Mouse (Mus musculus): ENCODE measurements around the gene Ptchd4.
A peak's percentile ranks its signal among the peaks of the same experiment; 100 is the strongest.

The Ptchd4 gene

GRCm38 (mm10) chr17:42315669-42316611 is at the start of gene Ptchd4:
Gene Ptchd4 (plus strand): TSS chr17:42315947.
- no peak for DNase-seq

GRCm38 (mm10) chr17:42276861-42277260 is 38.9 kb upstream of the Ptchd4 start:
- DNase-seq, result no peak

DNA sequence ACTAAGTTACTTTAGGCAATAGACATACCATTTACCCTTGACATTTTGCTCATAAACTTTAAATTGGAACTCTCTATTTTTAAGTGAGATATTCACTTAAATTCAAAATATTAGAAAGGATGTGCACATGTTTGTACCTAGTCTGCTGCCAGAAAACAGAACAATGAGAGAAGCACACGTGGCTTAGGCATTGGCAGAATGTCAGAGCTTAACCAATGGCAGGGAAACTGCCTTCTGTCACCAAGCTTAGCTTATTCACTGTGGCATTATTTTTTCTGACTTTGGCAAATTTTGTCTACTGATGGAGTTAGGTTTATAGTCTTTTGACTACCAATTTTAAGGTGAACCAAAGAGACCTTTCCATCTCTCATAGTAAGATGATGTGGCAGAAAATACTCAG is 31.4 kb upstream of the Ptchd4 start:
- DNase-seq, result no peak

- DNase-seq, result no peak
Observed at GRCm38 (mm10) chr17:42286255-42286654, 29.5 kb upstream of the Ptchd4 start.

- no peak for DNase-seq
Observed at GRCm38 (mm10) chr17:42290341-42290740, 25.4 kb upstream of the Ptchd4 start.

GRCm38 (mm10) chr17:42291793-42292192 is 24.0 kb upstream of the Ptchd4 start:
- no peak for DNase-seq

DNA sequence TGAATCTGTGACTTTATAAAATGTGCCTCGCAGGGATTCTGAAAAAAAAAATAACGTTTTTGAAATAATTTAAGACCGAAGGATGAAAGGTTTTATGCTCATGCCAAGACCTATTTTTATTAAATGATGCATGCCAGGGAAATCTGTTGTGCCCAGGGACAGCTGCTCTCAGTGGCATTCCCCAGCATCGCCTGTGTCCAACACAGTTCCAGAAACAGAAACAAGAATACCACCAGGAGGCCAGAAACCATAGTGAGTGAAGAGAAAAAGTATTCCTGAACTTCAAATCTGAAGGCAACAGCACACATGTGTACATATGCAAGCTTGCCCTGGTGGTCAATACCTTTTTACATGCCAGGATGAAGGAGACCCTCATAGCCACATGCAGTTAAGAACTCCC is 17.8 kb upstream of the Ptchd4 start:
- DNase-seq, result no peak

GRCm38 (mm10) chr17:42299681-42300080 is 16.1 kb upstream of the Ptchd4 start:
- no peak for DNase-seq

DNA sequence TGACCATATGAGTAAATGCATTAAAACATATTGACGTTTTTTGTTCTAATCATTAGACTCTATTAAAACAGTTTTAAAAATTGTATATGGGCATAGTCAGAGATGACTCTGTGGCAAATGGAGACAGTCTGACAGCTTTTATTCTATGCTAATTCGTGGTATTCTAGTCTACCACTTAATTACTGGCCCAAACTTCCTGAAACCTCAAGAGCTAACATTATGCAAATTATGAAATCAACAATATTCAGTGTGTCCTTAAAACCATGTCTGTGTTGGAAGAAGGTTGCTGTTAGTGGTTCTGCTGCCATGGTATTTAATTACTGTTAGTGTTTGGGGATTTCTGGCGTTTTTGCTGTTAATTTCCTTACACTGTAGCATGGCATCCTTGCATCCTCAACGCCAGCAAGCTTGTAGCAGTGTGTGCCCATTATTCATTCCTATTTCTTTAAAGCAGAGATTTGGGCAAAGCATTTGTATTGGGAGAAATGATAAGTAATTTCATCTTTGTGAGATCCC is 12.6 kb upstream of the Ptchd4 start:
- DNase-seq, result no peak

GRCm38 (mm10) chr17:42304262-42304661 is 11.5 kb upstream of the Ptchd4 start:
- DNase-seq, result no peak

GRCm38 (mm10) chr17:42307001-42307400 is 8.7 kb upstream of the Ptchd4 start:
- DNase-seq, result no peak

- DNase-seq, result no peak
Observed at GRCm38 (mm10) chr17:42310136-42310535, 5.6 kb upstream of the Ptchd4 start.

DNA sequence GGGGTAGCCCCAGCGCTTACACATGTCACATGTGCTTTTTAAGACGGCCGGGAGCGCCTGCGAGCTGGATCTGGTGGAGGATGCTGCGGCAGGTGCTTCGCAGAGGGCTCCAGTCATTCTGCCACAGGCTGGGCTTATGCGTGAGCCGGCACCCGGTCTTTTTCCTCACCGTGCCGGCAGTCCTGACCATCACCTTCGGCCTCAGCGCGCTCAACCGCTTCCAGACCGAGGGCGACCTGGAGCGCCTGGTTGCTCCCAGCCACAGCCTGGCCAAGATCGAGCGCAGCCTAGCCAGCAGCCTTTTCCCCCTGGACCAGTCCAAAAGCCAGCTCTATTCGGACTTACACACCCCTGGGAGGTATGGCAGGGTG is 850 bp downstream of the Ptchd4 start:
- DNase-seq, result no peak

DNA sequence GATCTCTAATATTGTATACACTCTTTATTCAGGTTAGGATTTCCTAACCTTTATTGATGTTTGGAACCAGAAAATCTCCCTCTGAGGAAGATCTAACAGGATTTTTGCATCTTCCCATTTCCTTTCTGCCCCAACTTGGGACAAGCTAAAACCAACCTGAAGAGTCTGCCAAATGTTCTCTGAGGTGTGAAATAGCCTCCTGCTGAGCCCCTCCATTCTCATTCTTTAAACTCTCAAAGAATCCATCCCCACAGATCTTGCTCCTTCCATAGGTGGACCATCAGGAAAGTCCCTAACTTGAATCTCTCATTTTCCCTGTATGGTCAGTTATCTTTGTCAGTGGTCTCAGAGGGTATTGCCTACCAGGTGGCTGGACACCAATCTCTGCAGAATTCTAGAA is 20.0 kb downstream of the Ptchd4 start:
- no peak for DNase-seq

DNA sequence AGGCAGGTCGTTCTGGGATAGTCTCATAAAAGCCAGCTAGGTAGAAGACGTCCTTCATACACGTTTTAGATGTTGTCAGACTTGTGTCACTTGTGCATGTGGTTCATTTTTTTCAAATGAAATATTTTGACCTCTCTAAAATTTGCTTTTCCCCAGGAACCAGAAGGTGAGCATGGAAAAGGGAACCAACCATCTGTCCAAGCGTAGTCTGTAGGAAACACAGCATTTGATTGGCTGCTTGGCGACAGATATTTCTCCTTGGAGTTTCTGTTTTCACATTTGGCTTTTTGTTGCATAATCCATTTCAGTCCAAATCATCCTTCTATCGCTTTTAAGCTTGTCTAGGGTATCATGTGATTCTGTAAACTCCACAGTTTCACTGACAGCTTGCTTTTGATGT is 20.8 kb downstream of the Ptchd4 start:
- no peak for DNase-seq

DNA sequence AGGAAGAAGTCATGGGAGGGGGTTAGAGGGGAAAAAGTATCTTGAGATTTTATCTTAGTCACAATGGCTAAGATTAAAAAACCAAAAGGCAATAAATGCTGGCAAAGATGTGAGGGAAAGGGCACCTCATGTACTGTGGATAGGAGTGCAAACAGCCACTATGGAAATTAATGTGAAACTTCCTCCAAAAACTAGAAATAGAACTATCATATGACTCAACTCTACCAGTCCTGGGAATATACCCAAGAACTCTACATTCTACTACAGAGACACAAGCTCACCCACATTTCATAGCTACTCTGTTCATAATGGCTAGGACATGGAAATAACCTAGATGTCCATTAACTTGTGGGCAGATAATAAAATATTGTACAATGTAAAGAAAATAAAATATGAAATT is 30.3 kb downstream of the Ptchd4 start:
- no peak for DNase-seq

DNA sequence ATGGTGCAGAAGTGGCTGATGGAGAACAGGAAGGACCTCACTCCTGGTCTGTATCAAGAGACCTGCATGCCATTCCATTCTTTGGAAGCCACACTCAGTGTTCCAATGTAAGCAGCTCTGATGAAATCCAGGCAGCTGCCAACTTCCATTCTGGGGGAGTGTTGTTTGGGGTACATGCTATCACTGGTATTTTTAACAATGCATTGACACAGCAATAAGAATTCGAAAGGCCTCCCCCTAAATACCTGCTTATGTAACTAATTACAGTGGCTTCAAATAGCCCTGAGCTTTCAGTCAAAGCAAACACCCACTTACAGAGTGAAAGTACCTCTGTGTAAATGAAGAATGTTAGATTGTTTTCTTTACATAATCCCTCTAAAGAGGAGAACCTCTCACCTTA is 42.7 kb downstream of the Ptchd4 start:
- peak; percentile 4 for DNase-seq

DNA sequence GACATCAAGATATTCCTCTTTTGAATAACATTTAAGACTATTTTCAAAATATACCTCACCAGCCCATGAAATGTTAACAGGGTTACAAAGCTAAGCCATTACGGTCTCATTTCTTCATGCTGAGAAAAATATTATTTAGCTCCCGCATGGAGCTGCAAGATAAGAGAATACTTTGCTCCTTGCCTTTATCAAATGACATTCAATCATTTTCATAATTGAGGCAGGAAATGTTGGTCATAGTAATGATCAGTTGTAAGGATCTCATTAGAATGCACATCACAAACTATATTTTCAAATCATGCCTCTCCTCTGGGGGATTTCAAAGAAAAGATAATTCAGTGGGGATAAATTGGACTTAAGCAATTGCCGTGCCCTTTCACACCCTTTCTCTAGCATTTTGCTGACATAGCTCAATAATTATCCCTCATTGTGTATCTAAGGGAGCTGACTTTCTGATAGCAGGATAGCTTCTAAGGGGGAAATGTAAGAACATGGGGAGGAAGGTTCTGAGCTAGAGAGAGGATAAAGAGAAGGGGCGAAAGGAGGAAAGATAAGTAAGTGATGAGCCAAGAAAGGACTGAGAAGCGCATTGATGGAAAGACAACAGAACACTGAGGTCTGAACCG is 47.5 kb downstream of the Ptchd4 start:
- DNase-seq, result no peak

DNA sequence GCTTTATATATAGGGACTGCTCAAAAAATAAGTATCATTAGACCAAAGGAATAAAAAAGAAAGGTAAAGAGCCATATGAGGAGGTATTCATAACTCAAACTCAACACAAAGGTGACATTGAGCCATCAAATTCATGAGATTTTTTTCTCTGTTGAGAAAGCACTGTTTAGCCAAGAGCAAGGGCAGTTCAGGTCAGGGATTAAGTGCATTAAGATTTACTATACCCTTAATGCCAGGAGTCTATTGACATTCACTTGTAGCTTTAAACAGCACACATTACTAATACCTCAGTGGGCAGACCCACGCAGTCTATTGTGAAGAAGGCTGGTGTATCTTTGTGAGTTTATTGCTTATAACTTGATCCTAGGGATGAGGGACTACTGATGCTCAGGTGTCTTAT is 49.0 kb downstream of the Ptchd4 start:
- no peak for DNase-seq

GRCm38 (mm10) chr17:42374881-42375280 is 59.1 kb downstream of the Ptchd4 start:
- DNase-seq, result no peak

GRCm38 (mm10) chr17:42393086-42393485 is 77.3 kb downstream of the Ptchd4 start:
- DNase-seq, result no peak

- no peak for DNase-seq
Observed at GRCm38 (mm10) chr17:42395299-42395698, 79.6 kb downstream of the Ptchd4 start.

GRCm38 (mm10) chr17:42418449-42418848 is 102.7 kb downstream of the Ptchd4 start:
- no peak for DNase-seq

GRCm38 (mm10) chr17:42427961-42428360 is 112.2 kb downstream of the Ptchd4 start:
- DNase-seq, result no peak

Data from kidney, adult 11 months (tissue).